Mouse (Mus musculus): ENCODE data around the gene Clcn5. TPM values are rescaled to one million over a fixed set of nuclear protein-coding genes. Genes with fewer than 3 reads are reported as not detected.

Gene Clcn5
- polyA plus RNA-seq, 1 experiment = 3.8 TPM

- Histone ChIP-seq H3K4me3 (ENCODE audit: insufficient read depth, low read depth, low read length) (no peak overlapping the region), H3K27ac (replicated peaks; ENCODE audit: low read depth, low read length) (no peak overlapping the region)
Observed at GRCm38 (mm10) chrX:7150129-7150528, 169.0 kb downstream of the Clcn5 start.

GRCm38 (mm10) chrX:7146156-7146555 lies 173.0 kb downstream of the Clcn5 start:
- H3K4me1 ChIP-seq (ENCODE audit: control insufficient read depth, insufficient read depth, insufficient read length, low read length) = no peaks in the 10 kb centered on the region
- no peak overlapping the region for H3K4me3 ChIP-seq (ENCODE audit: insufficient read depth, low read depth, low read length)
- H3K27ac ChIP-seq (replicated peaks; ENCODE audit: low read depth, low read length) = no peak overlapping the region

More at GRCm38 (mm10) chrX:7150129-7150528, 169.0 kb downstream of the Clcn5 start:
- H3K4me1 ChIP-seq (ENCODE audit: control insufficient read depth, insufficient read depth, insufficient read length, low read length) = no peaks in the 10 kb centered on the region

- no peak overlapping the region for H3K4me3 ChIP-seq (ENCODE audit: insufficient read depth, low read depth, low read length)
- H3K27ac ChIP-seq (replicated peaks; ENCODE audit: low read depth, low read length) = no peak overlapping the region
- no peaks in the 10 kb centered on the region for H3K4me1 ChIP-seq (ENCODE audit: control insufficient read depth, insufficient read depth, insufficient read length, low read length)
Observed at GRCm38 (mm10) chrX:7121618-7122280, 197.4 kb downstream of the Clcn5 start.

- H3K27ac ChIP-seq (replicated peaks; ENCODE audit: low read depth, low read length) = no peak overlapping the region
- no peaks in the 10 kb centered on the region for H3K4me1 ChIP-seq (ENCODE audit: control insufficient read depth, insufficient read depth, insufficient read length, low read length)
- no peak overlapping the region for H3K4me3 ChIP-seq (ENCODE audit: insufficient read depth, low read depth, low read length)
Observed at GRCm38 (mm10) chrX:7114885-7115284, 204.3 kb downstream of the Clcn5 start.

Other genes with a start within 250 kb of the Clcn5 start
- 0.46 and 0.75 TPM in 2 replicates for gene Usp27x, start 56.5 kb upstream of the Clcn5 start, polyA plus RNA-seq (2012; ENCODE audit: insufficient read depth, insufficient read length, missing spikeins)

Measured in brown adipose tissue, adult 24 weeks (tissue).